Mouse (Mus musculus): ENCODE data around the gene Nfatc2. TPM values are rescaled to one million over a fixed set of nuclear protein-coding genes. Genes with fewer than 3 reads are reported as not detected.

Nfatc2 gene
- total and polyA plus RNA-seq, 2 experiments from 2014 or later: 7.3 to 7.4 TPM

- ATAC-seq (ENCODE audit: insufficient read depth, low read depth): no peak
- H3K4me2 ChIP-seq (ENCODE audit: low read depth, low read length): no peak overlapping the region
- no peak for DNase-seq (ENCODE audit: low spot score)
- no peaks in the 10 kb centered on the region for H3K4me1 ChIP-seq (ENCODE audit: control insufficient read depth, insufficient read depth)
- 77% methylated on average over 5 of the region's 5 CpGs for WGBS
- no peaks in the 10 kb centered on the region for H3K36me3 ChIP-seq (replicated peaks; ENCODE audit: control insufficient read depth, insufficient read depth, low read length)
- H3K9ac ChIP-seq (replicated peaks; ENCODE audit: low read depth, low read length): no peak overlapping the region
- H3K27me3 ChIP-seq (ENCODE audit: control insufficient read depth, insufficient read depth, low read length): peaks cover 21% of the 10 kb centered on the region
- no peaks in the 10 kb centered on the region for H3K9me3 ChIP-seq (replicated peaks; ENCODE audit: control insufficient read depth, low read length)
- no peak overlapping the region for H3K4me3 ChIP-seq (ENCODE audit: low read depth, low read length)
- no peak for TF ChIP-seq EP300 (IDR thresholded peaks at IDR 0.05; ENCODE audit: low read depth)
- TF ChIP-seq CTCF (IDR thresholded peaks at IDR 0.05; ENCODE audit: low read depth): no peak
- no peak overlapping the region for H3K27ac ChIP-seq (ENCODE audit: low read depth)
Measured at GRCm38 (mm10) chr2:168465646-168466045, 135.8 kb downstream of the Nfatc2 start.

- Histone ChIP-seq H3K27me3 (ENCODE audit: control insufficient read depth, insufficient read depth, low read length) (no peaks in the 10 kb centered on the region), H3K27ac (ENCODE audit: low read depth) (no peak overlapping the region), H3K4me2 (ENCODE audit: low read depth, low read length) (no peak overlapping the region), H3K4me1 (ENCODE audit: control insufficient read depth, insufficient read depth) (no peaks in the 10 kb centered on the region), H3K9ac (replicated peaks; ENCODE audit: low read depth, low read length) (no peak overlapping the region), H3K9me3 (replicated peaks; ENCODE audit: control insufficient read depth, low read length) (no peaks in the 10 kb centered on the region), H3K36me3 (replicated peaks; ENCODE audit: control insufficient read depth, insufficient read depth, low read length) (no peaks in the 10 kb centered on the region), H3K4me3 (ENCODE audit: low read depth, low read length) (no peak overlapping the region)
- TF ChIP-seq CTCF (IDR thresholded peaks at IDR 0.05; ENCODE audit: low read depth) (no peak), EP300 (IDR thresholded peaks at IDR 0.05; ENCODE audit: low read depth) (no peak)
- ATAC-seq (ENCODE audit: insufficient read depth, low read depth) (no peak), DNase-seq (ENCODE audit: low spot score) (no peak)
- 79% methylated on average over 9 of the region's 9 CpGs for WGBS
Measured at GRCm38 (mm10) chr2:168461865-168462264, 139.6 kb downstream of the Nfatc2 start.

- 77% methylated on average over 5 of the region's 5 CpGs for WGBS
- H3K9me3 ChIP-seq (replicated peaks; ENCODE audit: control insufficient read depth, low read length): no peaks in the 10 kb centered on the region
- H3K36me3 ChIP-seq (replicated peaks; ENCODE audit: control insufficient read depth, insufficient read depth, low read length): no peaks in the 10 kb centered on the region
- no peak for DNase-seq (ENCODE audit: low spot score)
- H3K4me3 ChIP-seq (ENCODE audit: low read depth, low read length): no peak overlapping the region
- no peak for TF ChIP-seq EP300 (IDR thresholded peaks at IDR 0.05; ENCODE audit: low read depth)
- peak; percentile 26 for TF ChIP-seq CTCF (IDR thresholded peaks at IDR 0.05; ENCODE audit: low read depth)
- 0 out of 2 replicates have a peak, but pooled peaks have one; percentile 22 for ATAC-seq (ENCODE audit: insufficient read depth, low read depth)
- no peak overlapping the region for H3K27ac ChIP-seq (ENCODE audit: low read depth)
- no peak overlapping the region for H3K9ac ChIP-seq (replicated peaks; ENCODE audit: low read depth, low read length)
- no peak overlapping the region for H3K4me2 ChIP-seq (ENCODE audit: low read depth, low read length)
- H3K4me1 ChIP-seq (ENCODE audit: control insufficient read depth, insufficient read depth): no peaks in the 10 kb centered on the region
- no peaks in the 10 kb centered on the region for H3K27me3 ChIP-seq (ENCODE audit: control insufficient read depth, insufficient read depth, low read length)
Measured at GRCm38 (mm10) chr2:168459627-168460026, 141.8 kb downstream of the Nfatc2 start.

- no peak overlapping the region for H3K27ac ChIP-seq (ENCODE audit: low read depth)
- H3K9ac ChIP-seq (replicated peaks; ENCODE audit: low read depth, low read length): no peak overlapping the region
- TF ChIP-seq CTCF (IDR thresholded peaks at IDR 0.05; ENCODE audit: low read depth) (no peak), EP300 (IDR thresholded peaks at IDR 0.05; ENCODE audit: low read depth) (no peak)
- H3K4me1 ChIP-seq (ENCODE audit: control insufficient read depth, insufficient read depth): no peaks in the 10 kb centered on the region
- no peak overlapping the region for H3K4me3 ChIP-seq (ENCODE audit: low read depth, low read length)
- WGBS: 58% methylated on average over 9 of the region's 9 CpGs
- no peaks in the 10 kb centered on the region for H3K9me3 ChIP-seq (replicated peaks; ENCODE audit: control insufficient read depth, low read length)
- ATAC-seq (ENCODE audit: insufficient read depth, low read depth) (no peak), DNase-seq (ENCODE audit: low spot score) (no peak)
- H3K4me2 ChIP-seq (ENCODE audit: low read depth, low read length): no peak overlapping the region
- no peaks in the 10 kb centered on the region for H3K27me3 ChIP-seq (ENCODE audit: control insufficient read depth, insufficient read depth, low read length)
- no peaks in the 10 kb centered on the region for H3K36me3 ChIP-seq (replicated peaks; ENCODE audit: control insufficient read depth, insufficient read depth, low read length)
Measured at GRCm38 (mm10) chr2:168458583-168458982, 142.9 kb downstream of the Nfatc2 start.

- Histone ChIP-seq H3K27me3 (ENCODE audit: control insufficient read depth, insufficient read depth, low read length) (peaks cover 16% of the 10 kb centered on the region; the same call in 1 of the 2 replicates), H3K9me3 (replicated peaks; ENCODE audit: control insufficient read depth, low read length) (no peaks in the 10 kb centered on the region), H3K4me3 (ENCODE audit: low read depth, low read length) (no peak overlapping the region), H3K4me1 (ENCODE audit: control insufficient read depth, insufficient read depth) (peaks cover 6% of the 10 kb centered on the region; the same call in 1 of the 2 replicates), H3K36me3 (replicated peaks; ENCODE audit: control insufficient read depth, insufficient read depth, low read length) (no peaks in the 10 kb centered on the region), H3K4me2 (ENCODE audit: low read depth, low read length) (no peak overlapping the region), H3K27ac (ENCODE audit: low read depth) (no peak overlapping the region), H3K9ac (replicated peaks; ENCODE audit: low read depth, low read length) (no peak overlapping the region)
- DNase-seq (ENCODE audit: low spot score) (no peak), ATAC-seq (ENCODE audit: insufficient read depth, low read depth) (no peak)
- 55% methylated on average over 30 of the region's 30 CpGs for WGBS
- TF ChIP-seq EP300 (IDR thresholded peaks at IDR 0.05; ENCODE audit: low read depth) (no peak), CTCF (IDR thresholded peaks at IDR 0.05; ENCODE audit: low read depth) (no peak)
Measured at GRCm38 (mm10) chr2:168451714-168452708, 149.4 kb downstream of the Nfatc2 start.

Measured in heart, postnatal 0 days (tissue).